Mouse (Mus musculus) bone marrow macrophage, adult 2 months (primary cell): ENCODE data around the gene Ubash3b.

ENCODE experiments used
- CTCF ChIP-seq: IDR thresholded peaks from 2 replicates; pipeline ENCODE4 v1.5.1; 2012; ENCODE audit warnings: low read depth, mild to moderate bottlenecking, low read length, moderate library complexity
- POLR2A ChIP-seq: IDR thresholded peaks from 2 replicates; pipeline ENCODE4 v1.6.1; 2012; ENCODE audit warnings: mild to moderate bottlenecking, low read depth, low read length, borderline replicate concordance

GRCm38 (mm10) chr9:41205267-41205666 lies 43.8 kb upstream of the Ubash3b start:
- TF ChIP-seq POLR2A (no peak), CTCF (peak; percentile 28; the same call in 1 of the 2 replicates)
